20 mouse cellular contexts compared by ENCODE assay signal in genomic region chr10:21847931-21848670, GRCm38 (mm10). TPM values are rescaled to one million over a fixed set of nuclear protein-coding genes. Genes with fewer than 3 reads are reported as not detected.
DNase-seq lines count a peak whose midpoint lies in the region; ATAC-seq and TF ChIP-seq lines count a peak whose summit lies in the region.
"Had no signal": no experiment of that assay in that cellular context is flagged by ENCODE, and none has a peak within 500 bp of the region (broad histone marks: within the 10 kb centered on the region; RNA-seq: fewer than 3 reads in every experiment).

No protein-coding gene starts in this region.

- TF ChIP-seq EP300 in ES-Bruce4 (IDR thresholded peaks at IDR 0.05; ENCODE audit: insufficient read depth, low read depth, low read length), result peak; percentile 77

- TF ChIP-seq POLR2A in ES-Bruce4 (IDR thresholded peaks at IDR 0.05; ENCODE audit: insufficient read depth, low read length), result no peak
- no peak for TF ChIP-seq POLR2A in small intestine, adult 2 months (IDR thresholded peaks at IDR 0.05; ENCODE audit: low read depth, low read length)

- TF ChIP-seq CTCF in ES-Bruce4 (IDR thresholded peaks at IDR 0.05; ENCODE audit: low read depth, low read length), result no peak
- no peak for TF ChIP-seq CTCF in small intestine, adult 2 months (IDR thresholded peaks at IDR 0.05; ENCODE audit: extremely low read depth, insufficient read length, insufficient replicate concordance, low read depth, low read length)

- peaks cover 14% of the 10 kb centered on the region for H3K4me1 ChIP-seq in ES-Bruce4 (ENCODE audit: control insufficient read depth, insufficient read depth, low read length)
- peaks cover 6% of the 10 kb centered on the region; the same call in 1 of the 2 replicates for H3K4me1 ChIP-seq in brown adipose tissue, adult 24 weeks (ENCODE audit: control insufficient read depth, insufficient read depth, insufficient read length, low read length)
- peaks cover 20% of the 10 kb centered on the region; the same call in 1 of the 2 replicates for H3K4me1 ChIP-seq in small intestine, adult 2 months (ENCODE audit: control insufficient read depth, insufficient read depth, insufficient read length, low read length)
- no peaks in the 10 kb centered on the region for H3K4me1 ChIP-seq in forebrain, embryonic 16.5 days (replicated peaks; ENCODE audit: control insufficient read depth, insufficient read depth, low read length)
- H3K4me1 ChIP-seq: forebrain, embryonic 13.5 days; limb, embryonic 15.5 days; liver, embryonic 15.5 days had no signal

- H3K36me3 ChIP-seq in ES-Bruce4 (ENCODE audit: control insufficient read depth, insufficient read depth, low read length, poor library complexity, severe bottlenecking), result no peaks in the 10 kb centered on the region
- no peaks in the 10 kb centered on the region for H3K36me3 ChIP-seq in small intestine, adult 2 months (ENCODE audit: control insufficient read depth, insufficient read depth, low read length)
- H3K36me3 ChIP-seq in forebrain, embryonic 16.5 days (ENCODE audit: control insufficient read depth, insufficient read depth), result no peaks in the 10 kb centered on the region
- H3K36me3 ChIP-seq: hindbrain, embryonic 12.5 days; limb, embryonic 15.5 days; liver, embryonic 15.5 days had no signal

- peak overlapping the region; percentile 49 for H3K9ac ChIP-seq in ES-Bruce4 (ENCODE audit: low read depth, poor library complexity, severe bottlenecking)
- H3K9ac ChIP-seq in forebrain, embryonic 16.5 days (replicated peaks; ENCODE audit: low read depth, low read length), result no peak overlapping the region
- H3K9ac ChIP-seq: forebrain, embryonic 13.5 days; hindbrain, embryonic 12.5 days; limb, embryonic 15.5 days; liver, embryonic 15.5 days had no signal

- no peaks in the 10 kb centered on the region for H3K27me3 ChIP-seq in ES-Bruce4 (ENCODE audit: control insufficient read depth, insufficient read depth, low read length, poor library complexity, severe bottlenecking)
- no peaks in the 10 kb centered on the region for H3K27me3 ChIP-seq in small intestine, adult 2 months (ENCODE audit: control insufficient read depth, insufficient read depth, low read length)
- no peaks in the 10 kb centered on the region for H3K27me3 ChIP-seq in forebrain, embryonic 16.5 days (replicated peaks; ENCODE audit: control insufficient read depth, insufficient read depth, low read length)
- H3K27me3 ChIP-seq: CH12.LX; forebrain, embryonic 13.5 days; hindbrain, embryonic 12.5 days; limb, embryonic 15.5 days; liver, embryonic 15.5 days; Patski had no signal

- DNase-seq in heart, adult 18-20 months, result peak; percentile 17 to 42
- DNase-seq in heart, postnatal 36 days, result no peak
- no peak for DNase-seq in frontal cortex, postnatal 14 days (ENCODE audit: low spot score in 2 of 2)
- DNase-seq in gastrocnemius, postnatal 36 days, result no peak
- DNase-seq: cerebellum, adult 18-20 months; cerebellum, postnatal 36 days; layer of hippocampus, postnatal 36 days; midbrain, embryonic 14.5 days; thymus, postnatal 14 days had no signal

- H3K4me3 ChIP-seq in ES-Bruce4 (ENCODE audit: low read depth, low read length), result peak overlapping the region; percentile 50
- no peak overlapping the region for H3K4me3 ChIP-seq in brown adipose tissue, adult 24 weeks (ENCODE audit: insufficient read depth, low read depth, low read length)
- peak overlapping the region; percentile 34 for H3K4me3 ChIP-seq in small intestine, adult 2 months (ENCODE audit: low read depth, low read length)
- no peak overlapping the region for H3K4me3 ChIP-seq in forebrain, embryonic 16.5 days (replicated peaks; ENCODE audit: low read length)
- H3K4me3 ChIP-seq: forebrain, embryonic 13.5 days; hindbrain, embryonic 12.5 days; limb, embryonic 15.5 days; liver, embryonic 15.5 days; myocyte had no signal

- peak overlapping the region; percentile 100 for H3K27ac ChIP-seq in ES-Bruce4 (ENCODE audit: insufficient read depth, low read length)
- peak overlapping the region; percentile 59 for H3K27ac ChIP-seq in brown adipose tissue, adult 24 weeks (replicated peaks; ENCODE audit: low read depth, low read length)
- peak overlapping the region; percentile 68 for H3K27ac ChIP-seq in small intestine, adult 2 months (ENCODE audit: insufficient read depth, low read depth, low read length)
- no peak overlapping the region for H3K27ac ChIP-seq in forebrain, embryonic 16.5 days (ENCODE audit: low read length)
- H3K27ac ChIP-seq: forebrain, embryonic 13.5 days; hindbrain, embryonic 12.5 days; liver, embryonic 15.5 days had no signal

- no peaks in the 10 kb centered on the region for H3K9me3 ChIP-seq in ES-Bruce4 (replicated peaks; ENCODE audit: control insufficient read depth, insufficient read depth, low read length, poor library complexity, severe bottlenecking)
- no peaks in the 10 kb centered on the region for H3K9me3 ChIP-seq in forebrain, embryonic 16.5 days (ENCODE audit: control insufficient read depth, low read length)
- H3K9me3 ChIP-seq: forebrain, embryonic 13.5 days; hindbrain, embryonic 12.5 days; limb, embryonic 15.5 days; liver, embryonic 15.5 days had no signal

- intact Hi-C loops in heart, postnatal 36 days (cut with DNase I), result no loop called here
- intact Hi-C loops in gastrocnemius, postnatal 36 days (cut with DNase I), result loop anchor here (5.0 kb wide), 1 partner anchor 106 kb away; no protein-coding TSS in a partner anchor

- H3K4me2 ChIP-seq in forebrain, embryonic 16.5 days (ENCODE audit: low read length), result no peak overlapping the region
- H3K4me2 ChIP-seq: forebrain, embryonic 13.5 days; hindbrain, embryonic 12.5 days; limb, embryonic 15.5 days; liver, embryonic 15.5 days had no signal

- WGBS in small intestine, adult 2 months, result 40% methylated on average over 16 of the region's 16 CpGs
- 64% methylated on average over 16 of the region's 16 CpGs for WGBS in forebrain, embryonic 16.5 days

- ATAC-seq in forebrain, embryonic 16.5 days, result no peak
- ATAC-seq: forebrain, embryonic 13.5 days; Patski had no signal

RNA-seq across cellular contexts. Expression of gene Sgk1, which starts 33.9 kb away (rescaled TPM):
- total RNA-seq in heart, adult 18-20 months (2021), result 10 to 100 TPM; 75.5 to 79.8 TPM
- 10 to 100 TPM; 38.8 to 74.4 TPM for total RNA-seq in heart, postnatal 36 days (2021)
- 349 and 386 TPM in 2 replicates for polyA plus RNA-seq in ES-Bruce4 (2011; ENCODE audit: insufficient read depth, insufficient read length, low read depth, missing spikeins)
- polyA plus RNA-seq in brown adipose tissue, adult 24 weeks (2012; ENCODE audit: insufficient read depth, insufficient read length, missing spikeins), result 27.6 and 37.6 TPM in 2 replicates
- 30.3 and 44.9 TPM in 2 replicates for polyA plus RNA-seq in small intestine, adult 2 months (2012; rRNA removed)
- total RNA-seq in gastrocnemius, postnatal 36 days (2021), result 100 to 1,000 TPM; 192 to 226 TPM
- polyA plus RNA-seq in forebrain, embryonic 16.5 days (2015; fragmentation: Nextera tagmentation; extraction: Ambion mirVana), result 29.3 and 32.1 TPM in 2 replicates

Comparison
In these comparisons a context has a peak if more than half of its experiments do, and no peak if none do; other contexts are left out.
1. DNase-seq: peak in heart, adult 18-20 months (2 of 2); none in heart, postnatal 36 days (0 of 2), frontal cortex, postnatal 14 days (0 of 2) and gastrocnemius, postnatal 36 days (0 of 2).
2. H3K4me3 ChIP-seq: peak in ES-Bruce4 (single experiment) and small intestine, adult 2 months (single experiment); none in brown adipose tissue, adult 24 weeks (single experiment) and forebrain, embryonic 16.5 days (single experiment).